In the genomic region with DNA sequence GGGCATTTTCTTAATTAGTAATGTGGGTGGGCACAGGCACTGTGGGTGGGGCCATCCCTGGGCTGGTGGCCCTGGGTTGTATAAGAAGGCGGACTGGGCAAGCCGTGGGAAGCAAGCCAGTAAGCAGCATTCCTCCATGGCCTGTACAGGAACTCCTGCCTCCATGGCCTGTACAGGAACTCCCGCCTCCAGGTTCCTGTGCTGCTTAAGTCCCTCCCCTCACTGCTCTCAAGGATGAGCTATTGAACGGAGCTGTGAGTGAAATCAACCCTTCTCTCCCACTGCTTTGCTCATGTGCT, we compare ENCODE assay signal across 14 mouse cellular contexts. TPM values are rescaled to one million over a fixed set of nuclear protein-coding genes. Genes with fewer than 3 reads are reported as not detected.
A peak's percentile ranks its signal among the peaks of the same experiment; 100 is the strongest.
DNase-seq lines count a peak whose midpoint lies in the region; ATAC-seq and TF ChIP-seq lines count a peak whose summit lies in the region.
"Had no signal": no experiment of that assay in that cellular context is flagged by ENCODE, and none has a peak within 500 bp of the region (broad histone marks: within the 10 kb centered on the region; RNA-seq: fewer than 3 reads in every experiment).

No protein-coding gene starts in this region.

- no peaks in the 10 kb centered on the region for H3K4me1 ChIP-seq in forebrain, embryonic 11.5 days (replicated peaks; ENCODE audit: control insufficient read depth, insufficient read depth, low read length)
- H3K4me1 ChIP-seq in forebrain, embryonic 10.5 days = no peaks in the 10 kb centered on the region
- no peaks in the 10 kb centered on the region for H3K4me1 ChIP-seq in limb, embryonic 12.5 days (replicated peaks)
- no peaks in the 10 kb centered on the region for H3K4me1 ChIP-seq in limb, embryonic 10.5 days
- no peaks in the 10 kb centered on the region for H3K4me1 ChIP-seq in forebrain, postnatal 0 days (ENCODE audit: insufficient read depth)
- 0 out of 2 replicates have a peak, but pooled peaks cover 2% of the 10 kb centered on the region for H3K4me1 ChIP-seq in neural tube, embryonic 13.5 days (replicated peaks)

- ATAC-seq in forebrain, embryonic 11.5 days (replicated peaks; ENCODE audit: low FRiP score) = peak; percentile 71
- peak; percentile 56; the same call in 1 of the 2 replicates for ATAC-seq in limb, embryonic 12.5 days (ENCODE audit: insufficient number of reproducible peaks, insufficient read depth, low FRiP score, low TSS enrichment, low read depth)
- ATAC-seq in forebrain, postnatal 0 days = peak; percentile 25; the same call in 1 of the 2 replicates
- peak; percentile 61; the same call in 1 of the 2 replicates for ATAC-seq in neural tube, embryonic 13.5 days (ENCODE audit: low read depth)
- no peak for ATAC-seq in erythroblast, adult 5-6 weeks (replicated peaks; ENCODE audit: low FRiP score, poor library complexity, severe bottlenecking)

- no peak for TF ChIP-seq CTCF in forebrain, postnatal 0 days (IDR thresholded peaks at IDR 0.05; ENCODE audit: low read depth)

- no peak overlapping the region for H3K27ac ChIP-seq in forebrain, embryonic 11.5 days (ENCODE audit: low read depth, low read length)
- no peak overlapping the region for H3K27ac ChIP-seq in forebrain, embryonic 10.5 days
- H3K27ac ChIP-seq in limb, embryonic 12.5 days = no peak overlapping the region
- H3K27ac ChIP-seq in limb, embryonic 10.5 days = no peak overlapping the region
- no peak overlapping the region for H3K27ac ChIP-seq in forebrain, postnatal 0 days (ENCODE audit: low read depth, low read length)
- H3K27ac ChIP-seq in neural tube, embryonic 13.5 days (replicated peaks) = no peak overlapping the region

- no peak overlapping the region for H3K4me2 ChIP-seq in forebrain, embryonic 11.5 days (ENCODE audit: low read depth, low read length, severe bottlenecking)
- H3K4me2 ChIP-seq in limb, embryonic 12.5 days = no peak overlapping the region
- H3K4me2 ChIP-seq in forebrain, postnatal 0 days (ENCODE audit: low read depth) = no peak overlapping the region
- H3K4me2 ChIP-seq in neural tube, embryonic 13.5 days = no peak overlapping the region

- 72% methylated on average over 4 of the region's 4 CpGs for WGBS in forebrain, embryonic 11.5 days
- WGBS in forebrain, embryonic 10.5 days = 80% methylated on average over 4 of the region's 4 CpGs
- WGBS in limb, embryonic 12.5 days = 68% methylated on average over 4 of the region's 4 CpGs
- WGBS in limb, embryonic 10.5 days = 72% methylated on average over 4 of the region's 4 CpGs
- 67% methylated on average over 4 of the region's 4 CpGs for WGBS in forebrain, postnatal 0 days
- 74% methylated on average over 4 of the region's 4 CpGs for WGBS in neural tube, embryonic 13.5 days

- DNase-seq in forebrain, embryonic 11.5 days (ENCODE audit: low spot score) = no peak
- no peak for DNase-seq in forebrain, embryonic 10.5 days (ENCODE audit: extremely low spot score, low spot score)
- no peak for DNase-seq in limb, embryonic 10.5 days (ENCODE audit: low spot score)
- no peak for DNase-seq in forebrain, postnatal 0 days
- DNase-seq in left cerebral cortex, postnatal 4 days = no peak
- DNase-seq: B cell, adult 2 months; lung, adult 18-20 months; right cerebral cortex, postnatal 4 days had no signal

- no peaks in the 10 kb centered on the region for H3K36me3 ChIP-seq in forebrain, embryonic 11.5 days (ENCODE audit: control insufficient read depth, insufficient read depth, low read length)
- H3K36me3 ChIP-seq in forebrain, embryonic 10.5 days (replicated peaks) = no peaks in the 10 kb centered on the region
- H3K36me3 ChIP-seq in limb, embryonic 12.5 days = no peaks in the 10 kb centered on the region
- H3K36me3 ChIP-seq in limb, embryonic 10.5 days = no peaks in the 10 kb centered on the region
- H3K36me3 ChIP-seq in forebrain, postnatal 0 days (ENCODE audit: insufficient read depth) = no peaks in the 10 kb centered on the region
- no peaks in the 10 kb centered on the region for H3K36me3 ChIP-seq in neural tube, embryonic 13.5 days

- intact Hi-C loops in left cerebral cortex, postnatal 4 days (cut with DNase I) = loop anchor here (2.0 kb wide), 1 partner anchor 502 kb away; no protein-coding TSS in a partner anchor

- no peak overlapping the region for H3K4me3 ChIP-seq in forebrain, embryonic 11.5 days (ENCODE audit: low read depth, low read length)
- no peak overlapping the region for H3K4me3 ChIP-seq in forebrain, embryonic 10.5 days
- H3K4me3 ChIP-seq in limb, embryonic 12.5 days (replicated peaks) = no peak overlapping the region
- no peak overlapping the region for H3K4me3 ChIP-seq in limb, embryonic 10.5 days
- H3K4me3 ChIP-seq in forebrain, postnatal 0 days (ENCODE audit: low read depth, low read length) = no peak overlapping the region
- no peak overlapping the region for H3K4me3 ChIP-seq in neural tube, embryonic 13.5 days

- no peaks in the 10 kb centered on the region for H3K27me3 ChIP-seq in forebrain, embryonic 11.5 days (ENCODE audit: control insufficient read depth, insufficient read depth, low read length)
- H3K27me3 ChIP-seq in forebrain, embryonic 10.5 days (ENCODE audit: poor library complexity, severe bottlenecking) = no peaks in the 10 kb centered on the region
- H3K27me3 ChIP-seq in limb, embryonic 12.5 days = no peaks in the 10 kb centered on the region
- H3K27me3 ChIP-seq in limb, embryonic 10.5 days (ENCODE audit: low read depth, poor library complexity, severe bottlenecking) = no peaks in the 10 kb centered on the region
- H3K27me3 ChIP-seq in forebrain, postnatal 0 days (ENCODE audit: insufficient read depth, low read length) = no peaks in the 10 kb centered on the region
- no peaks in the 10 kb centered on the region for H3K27me3 ChIP-seq in neural tube, embryonic 13.5 days

- H3K9ac ChIP-seq in forebrain, embryonic 11.5 days (ENCODE audit: low read length) = no peak overlapping the region
- no peak overlapping the region for H3K9ac ChIP-seq in limb, embryonic 12.5 days (replicated peaks)
- H3K9ac ChIP-seq in forebrain, postnatal 0 days = no peak overlapping the region
- no peak overlapping the region for H3K9ac ChIP-seq in neural tube, embryonic 13.5 days

- H3K9me3 ChIP-seq in forebrain, embryonic 11.5 days (ENCODE audit: control insufficient read depth, low read length) = no peaks in the 10 kb centered on the region
- no peaks in the 10 kb centered on the region for H3K9me3 ChIP-seq in forebrain, embryonic 10.5 days
- H3K9me3 ChIP-seq in limb, embryonic 12.5 days = no peaks in the 10 kb centered on the region
- no peaks in the 10 kb centered on the region for H3K9me3 ChIP-seq in limb, embryonic 10.5 days (replicated peaks)
- H3K9me3 ChIP-seq in forebrain, postnatal 0 days (ENCODE audit: low read length) = no peaks in the 10 kb centered on the region
- H3K9me3 ChIP-seq in neural tube, embryonic 13.5 days = no peaks in the 10 kb centered on the region

RNA-seq across cellular contexts. Expression of gene Tmco5b, which starts 17.7 kb away (rescaled TPM):
- polyA plus RNA-seq in forebrain, embryonic 11.5 days (2014; fragmentation: Nextera tagmentation; extraction: Ambion mirVana) = not detected in 2 replicates
- not detected in 2 replicates for polyA plus RNA-seq in forebrain, embryonic 10.5 days (2016; fragmentation: Nextera tagmentation; extraction: Ambion mirVana)
- polyA plus RNA-seq in limb, embryonic 12.5 days (2016; fragmentation: Nextera tagmentation; extraction: Ambion mirVana) = not detected in 2 replicates
- polyA plus RNA-seq in limb, embryonic 10.5 days (2016; fragmentation: Nextera tagmentation; extraction: Ambion mirVana) = not detected in 2 replicates
- not detected in 2 replicates for total RNA-seq in forebrain, postnatal 0 days (2014; rRNA removed)
- 0.12 TPM in 1 of 2 replicates, not detected in the other for polyA plus RNA-seq in forebrain, postnatal 0 days (2015; fragmentation: Nextera tagmentation; extraction: Ambion mirVana)
- not detected in 2 replicates for polyA plus RNA-seq in neural tube, embryonic 13.5 days (2015; fragmentation: Nextera tagmentation; extraction: Ambion mirVana)
- total RNA-seq in erythroblast, adult 5-6 weeks (2015; ENCODE audit: low replicate concordance) = not detected in 2 replicates
- not detected in 2 replicates for total RNA-seq in erythroblast, adult 5-6 weeks (2017; ENCODE audit: low replicate concordance)
- under 1 TPM in 1 of 2 experiments, not detected in 1; 0.28 TPM for total RNA-seq in left cerebral cortex, postnatal 4 days (2021)
- total RNA-seq: adrenal gland, adult 18-20 months; gastrocnemius, adult 8-10 months; left cerebral cortex, postnatal 25 days had no signal

RNA-seq across cellular contexts. Expression of gene Fmn1, which starts 24.3 kb away (rescaled TPM):
- 0.69 and 0.77 TPM in 2 replicates for polyA plus RNA-seq in forebrain, embryonic 11.5 days (2014; fragmentation: Nextera tagmentation; extraction: Ambion mirVana)
- 0.58 and 0.62 TPM in 2 replicates for polyA plus RNA-seq in forebrain, embryonic 10.5 days (2016; fragmentation: Nextera tagmentation; extraction: Ambion mirVana)
- 2.1 and 2.4 TPM in 2 replicates for polyA plus RNA-seq in limb, embryonic 12.5 days (2016; fragmentation: Nextera tagmentation; extraction: Ambion mirVana)
- 2.9 and 3.3 TPM in 2 replicates for polyA plus RNA-seq in limb, embryonic 10.5 days (2016; fragmentation: Nextera tagmentation; extraction: Ambion mirVana)
- total RNA-seq in forebrain, postnatal 0 days (2014; rRNA removed) = 1.0 and 1.5 TPM in 2 replicates
- 0.26 and 0.50 TPM in 2 replicates for polyA plus RNA-seq in forebrain, postnatal 0 days (2015; fragmentation: Nextera tagmentation; extraction: Ambion mirVana)
- 2.1 and 3.5 TPM in 2 replicates for polyA plus RNA-seq in neural tube, embryonic 13.5 days (2015; fragmentation: Nextera tagmentation; extraction: Ambion mirVana)
- total RNA-seq in erythroblast, adult 5-6 weeks (2015; ENCODE audit: low replicate concordance) = 0.42 TPM in 1 of 2 replicates, not detected in the other
- total RNA-seq in erythroblast, adult 5-6 weeks (2017; ENCODE audit: low replicate concordance) = 0.51 and 2.6 TPM in 2 replicates
- total RNA-seq in left cerebral cortex, postnatal 4 days (2021) = 1 to 10 TPM; 5.8 TPM
